Mouse (Mus musculus): ENCODE data around the gene Csrnp1. TPM values are rescaled to one million over a fixed set of nuclear protein-coding genes. Genes with fewer than 3 reads are reported as not detected.
A peak's percentile ranks its signal among the peaks of the same experiment; 100 is the strongest.

The Csrnp1 gene
- total RNA-seq, 2 experiments from 2014 or later: 12.8 to 15.5 TPM

DNA sequence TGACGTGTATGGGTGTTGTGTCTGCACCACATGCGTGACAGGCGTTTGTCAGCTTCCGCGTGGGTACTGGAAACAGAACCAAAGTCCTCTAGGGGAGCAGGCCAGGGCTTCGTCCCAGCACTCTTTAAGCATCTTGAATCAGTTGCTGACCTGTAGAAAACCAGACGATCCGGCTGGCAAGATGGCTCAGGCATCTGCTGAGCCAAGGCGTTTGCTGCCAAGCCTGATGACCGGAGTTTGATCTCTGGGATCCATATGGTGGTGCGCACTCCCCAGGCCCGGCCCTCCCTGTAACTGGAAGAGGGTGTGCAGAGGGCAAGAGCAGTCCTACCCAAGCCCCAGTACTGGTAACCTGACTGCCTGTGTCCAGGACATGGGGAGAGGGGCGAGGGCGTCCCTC is 42.6 kb downstream of the Csrnp1 start:
- no peak for DNase-seq

DNA sequence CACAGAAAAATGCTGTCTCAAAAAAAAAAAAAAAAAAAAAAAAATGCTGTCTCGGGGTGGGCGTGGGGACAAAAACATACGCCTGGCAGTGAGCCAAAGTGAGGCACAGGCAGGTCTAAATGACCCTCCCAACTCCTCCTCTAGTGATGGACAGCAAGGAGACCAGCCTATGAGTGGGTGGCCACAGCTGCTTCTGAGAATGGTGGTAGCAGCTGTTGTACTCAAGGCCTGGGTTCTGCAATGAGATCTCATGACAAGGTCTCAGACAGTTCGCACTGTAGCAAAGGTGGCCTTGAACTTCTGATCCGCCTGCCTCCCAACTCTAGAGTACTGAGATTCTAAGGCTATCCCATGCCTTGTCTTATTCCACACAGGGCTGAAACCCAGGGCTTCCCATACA is 43.1 kb downstream of the Csrnp1 start:
- no peak for DNase-seq

DNA sequence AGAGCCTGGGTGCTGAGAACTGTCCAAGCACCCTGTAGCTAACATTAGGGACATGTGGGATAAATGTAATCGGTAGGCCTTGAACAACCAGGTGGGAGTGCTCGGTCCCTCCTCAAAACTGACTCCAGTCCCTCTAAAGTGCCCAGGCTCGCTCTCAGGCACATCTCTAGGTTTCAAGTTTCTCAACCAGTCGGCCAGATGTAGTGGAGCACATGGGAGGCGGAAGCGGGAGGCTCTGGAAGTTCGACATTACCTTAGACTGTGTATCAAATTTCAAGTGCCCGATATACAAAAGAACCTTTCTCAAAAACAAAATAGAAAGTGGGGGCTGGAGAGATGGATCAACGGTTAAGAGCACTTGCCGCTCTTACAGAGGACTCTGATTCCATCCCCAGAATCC is 44.8 kb downstream of the Csrnp1 start:
- DNase-seq: no peak

DNA sequence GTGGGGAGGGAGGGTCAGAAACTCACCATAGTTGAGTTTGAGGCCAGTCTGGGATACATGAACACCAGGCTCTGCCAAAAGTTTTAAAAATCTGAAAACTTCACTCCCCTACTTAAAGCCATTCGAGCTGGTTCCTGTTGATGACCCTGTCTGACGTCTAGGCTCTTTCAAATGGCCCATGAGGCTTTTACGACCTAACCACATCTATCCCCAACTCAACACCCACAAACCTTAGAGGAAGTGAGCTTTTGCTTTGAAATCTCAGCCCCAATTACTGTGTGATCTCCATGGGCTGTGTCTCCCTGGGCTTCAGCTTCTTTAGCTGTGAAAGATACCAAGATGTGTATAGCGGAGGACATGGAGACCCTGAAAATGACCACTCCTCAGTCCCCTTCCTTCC is 46.0 kb downstream of the Csrnp1 start:
- DNase-seq: no peak

DNA sequence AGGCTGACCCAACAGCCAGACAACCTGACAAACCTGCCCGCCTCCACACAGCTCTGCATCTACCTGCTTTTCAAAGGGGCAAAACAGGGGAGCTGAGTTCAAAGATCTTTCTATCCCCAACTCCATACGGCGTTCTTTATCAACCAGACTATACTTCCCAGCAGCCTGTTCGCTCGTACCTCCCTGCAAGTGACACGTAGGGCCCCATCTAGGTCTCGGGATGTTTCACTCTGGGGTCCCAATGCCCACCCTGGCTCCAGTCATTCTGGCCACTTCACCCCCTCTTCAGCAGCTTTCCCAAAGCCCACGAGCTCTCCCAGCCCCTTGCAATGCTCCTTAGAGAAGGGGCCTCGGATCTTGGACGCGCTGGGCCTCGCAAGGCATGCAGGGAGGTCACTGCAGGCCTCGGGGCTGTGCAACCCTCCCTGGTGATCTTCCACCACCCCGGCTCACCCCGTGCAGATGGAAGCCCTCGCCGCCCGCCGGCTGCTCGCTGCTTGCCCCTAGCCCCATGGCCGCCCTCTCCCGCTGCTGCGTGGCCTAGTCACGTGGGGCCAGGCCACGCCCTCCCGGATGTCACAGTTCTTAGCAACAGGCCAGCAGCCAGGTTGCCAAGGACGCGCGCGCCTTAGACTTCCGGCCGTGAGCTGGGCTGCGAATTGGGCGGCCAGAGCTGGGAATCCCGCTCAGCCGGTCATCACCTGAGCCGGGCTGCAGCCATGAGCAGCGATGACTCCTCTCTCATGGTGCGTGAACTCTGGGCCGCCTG is 47.3 kb downstream of the Csrnp1 start, which contains the start of the genes Gorasp1 and Ttc21a:
TSS of gene Gorasp1 (minus strand) at position 561 of the 769 bp plus-strand sequence.
TSS of gene Ttc21a (plus strand) at position 602 of the 769 bp plus-strand sequence.
- DNase-seq: peak; percentile 88 to 89

DNA sequence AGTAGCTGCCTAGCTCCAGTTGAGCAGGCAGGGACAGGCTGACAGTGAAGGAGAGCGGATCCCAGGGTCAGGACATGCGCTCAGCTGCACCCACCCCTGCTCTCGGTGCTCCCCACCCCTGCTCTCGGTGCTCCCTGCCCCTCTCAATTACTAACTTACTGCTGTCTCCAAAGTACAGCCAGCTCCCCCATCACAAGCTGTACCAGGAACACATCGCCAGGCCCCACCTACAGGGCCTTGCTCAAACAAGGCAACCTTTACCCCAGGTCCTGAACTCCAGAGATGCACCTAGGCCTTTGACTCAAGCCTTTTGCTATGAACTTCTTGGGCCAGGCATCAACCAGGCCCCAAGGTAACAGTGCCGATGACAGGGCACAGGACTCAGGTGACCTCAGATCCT is 50.8 kb downstream of the Csrnp1 start:
- no peak for DNase-seq

DNA sequence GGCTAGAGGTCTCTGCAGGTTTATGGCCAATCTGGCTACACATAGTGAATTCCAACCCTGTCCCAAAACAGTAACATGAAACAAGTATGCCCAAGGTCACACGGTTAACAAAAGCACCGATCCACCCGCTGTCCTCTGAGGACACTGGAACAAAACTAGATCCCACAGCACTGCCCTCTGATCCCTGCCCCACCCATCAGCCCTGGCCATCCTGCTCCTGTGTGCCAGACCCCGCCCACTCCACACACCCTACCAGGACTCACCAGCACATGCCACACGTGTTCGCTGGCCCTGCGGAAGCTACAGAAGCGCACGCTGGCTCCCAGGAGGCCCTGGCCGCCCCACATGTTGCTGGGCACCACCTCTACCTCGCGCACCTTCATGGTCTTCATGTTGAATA is 52.1 kb downstream of the Csrnp1 start:
- no peak for DNase-seq

DNA sequence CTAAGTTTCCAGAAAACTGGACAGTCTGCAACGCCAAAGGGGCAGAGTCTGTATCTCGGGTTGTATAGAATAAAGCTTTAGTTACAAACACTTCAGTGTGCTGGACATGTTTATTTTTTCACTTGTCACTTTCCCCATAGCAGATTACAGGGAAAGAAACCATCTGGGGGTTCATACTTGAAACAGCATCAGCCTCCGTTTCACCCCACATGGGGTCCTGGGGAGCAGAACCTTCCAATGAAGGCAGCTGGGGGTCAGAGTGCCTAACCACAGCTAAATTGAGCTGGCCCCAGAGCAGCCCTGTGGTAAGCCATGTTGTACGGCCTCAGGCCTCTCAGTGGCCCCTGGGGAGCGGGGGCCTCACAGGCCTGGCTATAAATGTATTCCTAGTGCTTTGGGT is 58.0 kb downstream of the Csrnp1 start:
- DNase-seq: no peak

DNA sequence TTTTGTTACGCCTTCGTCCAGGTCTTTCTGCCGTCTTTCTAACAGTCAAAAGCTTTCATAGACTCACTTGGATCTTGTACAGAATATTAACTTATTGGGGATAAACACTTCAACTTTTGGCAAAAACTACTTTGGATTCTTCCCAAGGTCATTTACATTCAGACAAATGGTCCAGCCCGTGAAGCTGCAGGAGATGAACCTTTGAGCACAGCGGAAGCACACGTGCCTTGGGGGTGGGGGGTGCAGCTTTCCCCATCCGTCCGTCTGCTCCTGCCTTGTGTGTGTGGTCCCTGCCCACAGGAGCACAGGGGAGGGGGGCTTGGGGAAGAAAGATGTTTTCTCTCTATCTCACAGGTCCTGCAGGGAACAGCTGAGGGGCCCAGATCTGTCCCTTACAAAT is 58.7 kb downstream of the Csrnp1 start:
- no peak for DNase-seq

DNA sequence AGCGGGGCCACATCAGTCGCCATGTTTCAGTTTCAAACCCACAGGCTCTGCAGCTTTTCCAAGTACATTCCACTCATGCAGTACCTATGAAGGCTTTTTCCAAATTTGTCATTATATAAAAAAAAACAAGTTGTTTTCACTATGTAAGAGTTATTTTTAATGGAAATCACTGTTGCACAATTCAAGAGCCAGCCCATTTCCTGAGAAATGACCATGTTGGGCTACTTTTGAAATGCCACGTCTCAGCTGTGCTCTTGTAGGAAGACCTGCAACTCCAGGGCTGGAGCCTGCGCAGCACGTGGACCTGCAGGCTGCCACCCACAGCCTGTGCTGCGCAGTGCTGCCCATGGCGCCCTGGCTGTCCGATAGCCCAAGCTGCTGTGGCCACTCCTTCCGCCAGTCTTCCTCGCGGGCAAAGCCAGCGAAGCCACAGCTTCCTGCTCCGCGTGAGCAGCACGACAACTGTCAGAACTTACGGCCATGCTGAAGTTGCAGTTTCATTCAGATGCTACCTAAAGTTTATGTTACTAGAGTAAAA is 59.3 kb downstream of the Csrnp1 start:
- no peak for DNase-seq

DNA sequence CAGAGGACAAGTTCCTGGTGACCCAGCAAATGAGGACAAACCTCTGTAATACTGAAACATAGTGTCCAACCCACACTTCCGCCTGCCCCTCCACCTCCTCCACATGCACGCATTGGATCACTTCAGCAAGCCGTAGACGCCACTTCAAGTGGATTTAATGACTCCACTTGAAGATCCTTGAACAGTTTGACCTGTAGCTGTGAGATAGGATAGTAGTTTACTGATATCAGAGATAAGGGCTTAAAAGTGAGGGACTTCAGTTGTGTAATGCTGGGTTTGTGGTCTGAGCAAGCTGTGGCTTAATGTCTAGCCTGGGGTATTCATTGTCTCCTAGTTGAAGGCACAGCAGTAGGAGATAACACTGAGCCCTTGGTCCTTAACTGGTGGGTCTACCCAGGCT is 61.0 kb downstream of the Csrnp1 start:
- DNase-seq: no peak

Other genes with a start within 250 kb of the Csrnp1 start
- not detected for gene Scn11a, start 159.2 kb downstream of the Csrnp1 start, total RNA-seq (2021)
- gene Wdr48, start 89.8 kb downstream of the Csrnp1 start, total RNA-seq (2021): 10 to 100 TPM; 69.2 to 79.7 TPM
- 10 to 100 TPM; 33.4 to 35.2 TPM for gene Gorasp1, start 47.1 kb downstream of the Csrnp1 start, total RNA-seq (2021)
- under 1 TPM; 0.80 to 0.86 TPM for gene Ttc21a, start 47.1 kb downstream of the Csrnp1 start, total RNA-seq (2021)
- gene Xirp1, start 38.9 kb upstream of the Csrnp1 start, total RNA-seq (2021): under 1 TPM; 0.05 to 0.20 TPM
- gene Cx3cr1, start 85.2 kb upstream of the Csrnp1 start, total RNA-seq (2021): 10 to 100 TPM; 29.0 to 30.9 TPM
- not detected for gene Ccr8, start 107.5 kb upstream of the Csrnp1 start, total RNA-seq (2021)
- 10 to 100 TPM; 26.9 to 29.1 TPM for gene Slc25a38, start 125.7 kb upstream of the Csrnp1 start, total RNA-seq (2021)
- 100 to 1,000 TPM; 428 to 437 TPM for gene Rpsa, start 143.0 kb upstream of the Csrnp1 start, total RNA-seq (2021)
- 100 to 1,000 TPM; 456 to 539 TPM for gene Mobp, start 165.0 kb upstream of the Csrnp1 start, total RNA-seq (2021)

Data from layer of hippocampus, postnatal 36 days (tissue).